Mouse (Mus musculus) MEL (cell line): ENCODE data around the gene Atp6v1e1. TPM values are rescaled to one million over a fixed set of nuclear protein-coding genes. Genes with fewer than 3 reads are reported as not detected.

Experiments used
- DNase-seq: peaks from one replicate; pipeline ENCODE4 v3.0.0; 2011; ENCODE audit warnings: low read depth, low spot score
- H3K27ac ChIP-seq: 2 replicates; pipeline ENCODE4 v1.5.1; 2012; ENCODE audit warnings: low read depth, mild to moderate bottlenecking, control low read depth, low read length, moderate library complexity; ENCODE audit not compliant: control insufficient read depth
- H3K27me3 ChIP-seq, 2 experiments: fragments of 150-350 bp in 1 of 2; sonication (generic) in 1 of 2; 2 replicates each; pipeline ENCODE4 v1.6.1; 2012; ENCODE audit warnings: low read length in 2 of 2, mild to moderate bottlenecking in 2 of 2, improper control_type of control experiment in 1 of 2, moderate library complexity in 1 of 2; ENCODE audit not compliant: insufficient read depth in 2 of 2, control insufficient read depth in 1 of 2
- H3K36me3 ChIP-seq, 2 experiments: 2 replicates each; pipeline ENCODE4 v1.6.1; 2012 to 2014; ENCODE audit warnings: low read length in 2 of 2, improper control_type of control experiment in 1 of 2, inconsistent platforms in 1 of 2, mild to moderate bottlenecking in 1 of 2; ENCODE audit not compliant: insufficient read depth in 2 of 2, control insufficient read depth in 1 of 2
- H3K4me1 ChIP-seq, 2 experiments: fragments of 150-350 bp in 1 of 2; sonication (generic) in 1 of 2; 2 replicates each; pipeline ENCODE4 v1.6.1; 2012; ENCODE audit warnings: low read length in 2 of 2, improper control_type of control experiment in 1 of 2, mild to moderate bottlenecking in 1 of 2; ENCODE audit not compliant: insufficient read depth in 2 of 2, control insufficient read depth in 1 of 2
- H3K4me3 ChIP-seq, 2 experiments: fragments of 150-350 bp in 1 of 2; sonication (generic) in 1 of 2; 2 replicates each; pipeline ENCODE4 v1.5.1; 2012; ENCODE audit warnings: low read depth in 2 of 2, low read length in 2 of 2, mild to moderate bottlenecking in 2 of 2, moderate library complexity in 2 of 2, control low read depth in 1 of 2, improper control_type of control experiment in 1 of 2; ENCODE audit not compliant: control insufficient read depth in 1 of 2, insufficient read depth in 1 of 2
- H3K79me2 ChIP-seq: 2 replicates; pipeline ENCODE4 v1.6.1; 2012; ENCODE audit warnings: mild to moderate bottlenecking, low read length, moderate library complexity; ENCODE audit not compliant: control insufficient read depth, poor library complexity, insufficient read depth
- H3K9ac ChIP-seq: 2 replicates; pipeline ENCODE4 v1.6.1; 2012; ENCODE audit warnings: low read depth, mild to moderate bottlenecking, control low read depth, low read length, moderate library complexity; ENCODE audit not compliant: control insufficient read depth, poor library complexity, severe bottlenecking
- H3K9me3 ChIP-seq: fragments of 150-350 bp; sonication (generic); replicated peaks from 2 replicates; pipeline ENCODE4 v1.6.1; 2012; ENCODE audit warnings: mild to moderate bottlenecking, low read length, improper control_type of control experiment, moderate library complexity; ENCODE audit not compliant: insufficient read depth
- BHLHE40 ChIP-seq: IDR thresholded peaks from 2 replicates; pipeline ENCODE4 v1.6.1; 2012; ENCODE audit warnings: low read depth, mild to moderate bottlenecking, inconsistent platforms, low read length, improper control_type of control experiment, borderline replicate concordance
- CHD1 ChIP-seq: IDR thresholded peaks from 2 replicates; pipeline ENCODE4 v1.6.1; 2012; ENCODE audit warnings: low read depth, mild to moderate bottlenecking, inconsistent platforms, low read length, improper control_type of control experiment
- CHD2 ChIP-seq: IDR thresholded peaks from 2 replicates; pipeline ENCODE4 v1.6.1; 2011; ENCODE audit warnings: low read length, improper control_type of control experiment
- E2F4 ChIP-seq: IDR thresholded peaks from 2 replicates; pipeline ENCODE4 v1.6.1; 2011; ENCODE audit warnings: low read depth, low read length, improper control_type of control experiment, borderline replicate concordance
- ELF1 ChIP-seq: IDR thresholded peaks from 2 replicates; pipeline ENCODE4 v1.6.1; 2014; ENCODE audit warnings: low read depth, mild to moderate bottlenecking, inconsistent platforms, low read length, improper control_type of control experiment, moderate library complexity
- EP300 ChIP-seq, 2 experiments: IDR thresholded peaks; 2 replicates each; pipeline ENCODE4 v1.6.1; 2011; ENCODE audit warnings: improper control_type of control experiment in 2 of 2, low read length in 2 of 2, low read depth in 1 of 2, mild to moderate bottlenecking in 1 of 2
- ETS1 ChIP-seq: IDR thresholded peaks from 2 replicates; pipeline ENCODE4 v1.6.1; 2012; ENCODE audit warnings: low read depth, mild to moderate bottlenecking, inconsistent platforms, low read length, improper control_type of control experiment, moderate library complexity
- GABPA ChIP-seq: IDR thresholded peaks from 2 replicates; pipeline ENCODE4 v1.6.1; 2012; ENCODE audit warnings: low read depth, mild to moderate bottlenecking, inconsistent platforms, low read length, improper control_type of control experiment, moderate library complexity
- HCFC1 ChIP-seq: IDR thresholded peaks from 2 replicates; pipeline ENCODE4 v1.6.1; 2012; ENCODE audit warnings: low read depth, mild to moderate bottlenecking, inconsistent platforms, low read length, improper control_type of control experiment, moderate library complexity
- MAX ChIP-seq: IDR thresholded peaks from 2 replicates; pipeline ENCODE4 v1.6.1; 2011; ENCODE audit warnings: low read length, improper control_type of control experiment
- MAZ ChIP-seq: IDR thresholded peaks from 2 replicates; pipeline ENCODE4 v1.6.1; 2012; ENCODE audit warnings: low read depth, mild to moderate bottlenecking, inconsistent platforms, low read length, improper control_type of control experiment
- MEF2A ChIP-seq: IDR thresholded peaks from 2 replicates; pipeline ENCODE4 v1.6.1; 2014; ENCODE audit warnings: low read depth, mild to moderate bottlenecking, inconsistent platforms, low read length, improper control_type of control experiment; ENCODE audit not compliant: poor library complexity, insufficient replicate concordance, severe bottlenecking; ENCODE audit errors: extremely low read depth
- MXI1 ChIP-seq: IDR thresholded peaks from 2 replicates; pipeline ENCODE4 v1.6.1; 2011; ENCODE audit warnings: mild to moderate bottlenecking, low read depth, low read length, improper control_type of control experiment
- MYB ChIP-seq: IDR thresholded peaks from 2 replicates; pipeline ENCODE4 v1.6.1; 2011; ENCODE audit warnings: mild to moderate bottlenecking, low read depth, low read length, improper control_type of control experiment
- MYC ChIP-seq: IDR thresholded peaks from 2 replicates; pipeline ENCODE4 v1.6.1; 2011; ENCODE audit warnings: low read depth, mild to moderate bottlenecking, low read length, improper control_type of control experiment, moderate library complexity
- POLR2A ChIP-seq, 2 experiments: IDR thresholded peaks; 2 replicates each; pipeline ENCODE4 v1.6.1; 2011 to 2012; ENCODE audit warnings: low read length in 2 of 2, mild to moderate bottlenecking in 2 of 2, control low read depth in 1 of 2, improper control_type of control experiment in 1 of 2, low read depth in 1 of 2, moderate library complexity in 1 of 2; ENCODE audit not compliant: control insufficient read depth in 1 of 2, insufficient read depth in 1 of 2, poor library complexity in 1 of 2
- POLR2AphosphoS2 ChIP-seq: IDR thresholded peaks from 2 replicates; pipeline ENCODE4 v1.6.1; 2011; ENCODE audit warnings: low read length, improper control_type of control experiment
- POLR2AphosphoS5 ChIP-seq: IDR thresholded peaks from 2 replicates; pipeline ENCODE4 v1.6.1; 2012; ENCODE audit warnings: low read depth, borderline replicate concordance, mild to moderate bottlenecking, inconsistent platforms, low read length, moderate library complexity, mixed read lengths
- RAD21 ChIP-seq: IDR thresholded peaks from 2 replicates; pipeline ENCODE4 v1.6.1; 2011; ENCODE audit warnings: mild to moderate bottlenecking, low read depth, low read length, improper control_type of control experiment
- RCOR1 ChIP-seq: IDR thresholded peaks from 2 replicates; pipeline ENCODE4 v1.6.1; 2012; ENCODE audit warnings: low read depth, mild to moderate bottlenecking, inconsistent platforms, low read length, improper control_type of control experiment
- SIN3A ChIP-seq: IDR thresholded peaks from 2 replicates; pipeline ENCODE4 v1.6.1; 2012; ENCODE audit warnings: low read length, improper control_type of control experiment, inconsistent platforms
- SMC3 ChIP-seq: IDR thresholded peaks from 2 replicates; pipeline ENCODE4 v1.6.1; 2011; ENCODE audit warnings: low read depth, low read length, improper control_type of control experiment
- TAL1 ChIP-seq: IDR thresholded peaks from 2 replicates; pipeline ENCODE4 v1.6.1; 2012; ENCODE audit warnings: mild to moderate bottlenecking, inconsistent platforms, low read length, moderate library complexity, mixed read lengths
- TCF12 ChIP-seq: IDR thresholded peaks from 2 replicates; pipeline ENCODE4 v1.6.1; 2014; ENCODE audit warnings: low read depth, mild to moderate bottlenecking, inconsistent platforms, low read length, improper control_type of control experiment, moderate library complexity
- UBTF ChIP-seq: IDR thresholded peaks from 2 replicates; pipeline ENCODE4 v1.6.1; 2012; ENCODE audit warnings: low read depth, mild to moderate bottlenecking, inconsistent platforms, low read length, improper control_type of control experiment, moderate library complexity, borderline replicate concordance; ENCODE audit not compliant: insufficient read depth
- USF1 ChIP-seq: IDR thresholded peaks from 2 replicates; pipeline ENCODE4 v1.6.1; 2014; ENCODE audit warnings: low read depth, mild to moderate bottlenecking, inconsistent platforms, low read length, improper control_type of control experiment, moderate library complexity
- ZC3H11A ChIP-seq: IDR thresholded peaks from 2 replicates; pipeline ENCODE4 v1.6.1; 2012; ENCODE audit warnings: low read depth, mild to moderate bottlenecking, inconsistent platforms, low read length, improper control_type of control experiment
- ZKSCAN1 ChIP-seq: IDR thresholded peaks from 2 replicates; pipeline ENCODE4 v1.6.1; 2012; ENCODE audit warnings: low read depth, mild to moderate bottlenecking, inconsistent platforms, low read length, improper control_type of control experiment, moderate library complexity
- ZMIZ1 ChIP-seq: IDR thresholded peaks from 2 replicates; pipeline ENCODE4 v1.6.1; 2012; ENCODE audit warnings: low read depth, mild to moderate bottlenecking, inconsistent platforms, low read length, improper control_type of control experiment, moderate library complexity
- ZNF384 ChIP-seq: IDR thresholded peaks from 2 replicates; pipeline ENCODE4 v1.6.1; 2012; ENCODE audit warnings: low read depth, mild to moderate bottlenecking, inconsistent platforms, low read length, improper control_type of control experiment
- polyA plus RNA-seq, 2 experiments: library from polyadenylated mRNA; stranded (reverse) in 1 of 2; unstranded in 1 of 2; fragments of >175 nt in 1 of 2; fragments of >200 nt in 1 of 2; gene quantifications; 2 replicates each; pipeline versions ENCODE4 v1.2.1 to v1.2.4; 2012; ENCODE audit warnings: low replicate concordance in 2 of 2, low read depth in 1 of 2; ENCODE audit not compliant: insufficient read length in 2 of 2, insufficient read depth in 1 of 2, missing spikeins in 1 of 2
- total RNA-seq: library from RNA; depleted of rRNA; stranded (reverse); fragments of 300-350 nt; gene quantifications from 2 replicates; pipeline ENCODE4 v1.2.3, GENCODE M21; 2012

Atp6v1e1 gene
- total and polyA plus RNA-seq, 3 experiments = 123 to 129 TPM; not detected in 1

GRCm38 (mm10) chr6:120837152-120837530 lies 14.5 kb upstream of the Atp6v1e1 start:
- no peaks in the 10 kb centered on the region for H3K9me3 ChIP-seq
- peaks cover 17 to 26% of the 10 kb centered on the region in 2 experiments for H3K4me1 ChIP-seq
- H3K79me2 ChIP-seq = peaks cover 51% of the 10 kb centered on the region
- peak overlapping the region; percentile 99 for H3K27ac ChIP-seq
- H3K27me3 ChIP-seq = no peaks in the 10 kb centered on the region
- peak overlapping the region; percentile 98 for H3K9ac ChIP-seq
- H3K36me3 ChIP-seq = peaks cover 9 to 44% of the 10 kb centered on the region in 2 experiments
- 0 out of 2 replicates have a peak, but pooled peaks have one; percentile 22 for TF ChIP-seq CHD1
- 0 out of 2 replicates have a peak, but pooled peaks have one; percentile 0 for TF ChIP-seq SIN3A
- TF ChIP-seq POLR2AphosphoS2 = no peak
- no peak for TF ChIP-seq MXI1
- TF ChIP-seq MAZ = no peak
- no peak for TF ChIP-seq BHLHE40
- no peak for TF ChIP-seq USF1
- TF ChIP-seq ZNF384 = 0 out of 2 replicates have a peak, but pooled peaks have one; percentile 20
- peak; percentile 49 for DNase-seq
- peak overlapping the region; percentile 75 to 99 for H3K4me3 ChIP-seq

DNA sequence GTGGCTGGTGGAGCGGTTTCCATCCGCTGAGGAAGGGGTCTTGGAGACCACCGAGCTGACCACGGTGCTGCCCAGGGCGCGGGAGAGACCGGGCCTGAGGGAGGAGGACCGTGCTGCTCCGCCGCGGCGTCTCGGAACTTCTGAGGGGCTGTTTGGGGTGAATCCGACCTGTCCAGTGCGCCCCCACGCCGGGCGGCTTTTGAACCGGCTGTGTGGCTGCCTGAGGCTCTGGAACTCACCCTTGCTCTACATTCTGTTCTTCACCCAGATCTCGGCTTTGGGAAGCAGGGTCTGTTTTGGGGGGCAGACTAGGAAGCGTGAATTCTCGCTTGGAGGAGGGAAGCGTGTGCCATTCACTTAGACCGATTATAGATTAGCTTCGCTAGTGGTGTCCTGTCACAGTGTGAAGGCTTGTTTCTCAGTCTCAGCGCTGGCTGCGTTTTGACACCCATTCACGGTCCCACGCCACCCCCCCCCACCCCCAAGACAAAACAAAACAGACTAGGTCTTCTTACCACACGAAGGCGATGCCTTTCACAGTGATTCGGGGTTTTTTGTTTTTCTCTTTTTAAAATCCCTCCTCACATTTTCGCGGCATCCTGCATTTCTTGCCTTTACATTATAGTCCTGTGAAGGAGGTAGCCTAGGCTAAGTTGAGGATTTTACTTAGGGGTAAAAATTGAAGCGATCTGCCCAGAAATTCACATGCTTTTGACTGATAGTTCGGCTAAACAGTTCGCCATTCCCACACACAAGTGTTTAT lies 14.0 kb upstream of the Atp6v1e1 start:
- Histone ChIP-seq H3K27ac (peak overlapping the region; percentile 99), H3K79me2 (peaks cover 46% of the 10 kb centered on the region), H3K9ac (peak overlapping the region; percentile 98), H3K36me3 (peaks cover 9 to 43% of the 10 kb centered on the region in 2 experiments), H3K4me3 (peak overlapping the region; percentile 75 to 99), H3K9me3 (no peaks in the 10 kb centered on the region), H3K27me3 (no peaks in the 10 kb centered on the region), H3K4me1 (peaks cover 18 to 27% of the 10 kb centered on the region in 2 experiments)
- DNase-seq = peak; percentile 60
- TF ChIP-seq GABPA = no peak
- TF ChIP-seq ETS1 = no peak
- TF ChIP-seq HCFC1 = 0 out of 2 replicates have a peak, but pooled peaks have one; percentile 13
- TF ChIP-seq E2F4 = no peak
- TF ChIP-seq ELF1 = no peak
- no peak for TF ChIP-seq ZC3H11A
- no peak for TF ChIP-seq ZMIZ1
- TF ChIP-seq POLR2AphosphoS5 = no peak
- TF ChIP-seq TAL1 = no peak
- TF ChIP-seq TCF12 = no peak
- TF ChIP-seq RAD21 = no peak
- TF ChIP-seq UBTF = 0 out of 2 replicates have a peak, but pooled peaks have one; percentile 37
- no peak for TF ChIP-seq ZKSCAN1
- peak; percentile 50 for TF ChIP-seq SIN3A
- no peak for TF ChIP-seq MEF2A
- TF ChIP-seq MYC = no peak
- no peak for TF ChIP-seq POLR2AphosphoS2
- TF ChIP-seq MYB = no peak
- no peak for TF ChIP-seq CHD2
- no peak for TF ChIP-seq POLR2A (IDR thresholded peaks at IDR 0.05; ENCODE audit: control insufficient read depth in 1 of 2, insufficient read depth in 1 of 2, low read depth in 1 of 2, low read length in 2 of 2, poor library complexity in 1 of 2)
- no peak for TF ChIP-seq SMC3
- peak; percentile 73; the same call in 1 of the 2 replicates for TF ChIP-seq CHD1
- TF ChIP-seq RCOR1 = no peak
- TF ChIP-seq MAX = no peak; the same call in 1 of the 2 replicates
- peak; percentile 44; the same call in 1 of the 2 replicates for TF ChIP-seq MXI1
- no peak for TF ChIP-seq USF1
- no peak for TF ChIP-seq EP300 (IDR thresholded peaks at IDR 0.05; ENCODE audit: low read depth in 1 of 2, low read length in 2 of 2)
